Mouse (Mus musculus) heart, postnatal 25 days (tissue): ENCODE data around the gene D17H6S53E. TPM values are rescaled to one million over a fixed set of nuclear protein-coding genes. Genes with fewer than 3 reads are reported as not detected.

ENCODE experiments used
- DNase-seq: peaks from one replicate; pipeline ENCODE4 v3.0.0; 2022; ENCODE audit warnings: low spot score
- intact Hi-C: fragments of 180-260 bp; cut with DNase I; formaldehyde crosslinking; loops from one replicate; pipeline ENCODE4 v1.15.1; 2025
- total RNA-seq, 2 experiments: library from RNA; stranded (reverse); gene quantifications; 2 replicates each; pipeline ENCODE4 v1.2.3; 2021

D17H6S53E gene
- total RNA-seq, 2 experiments from 2014 or later, result 27.0 to 27.1 TPM

- DNase-seq, result no peak
- intact Hi-C loops, result no loop called here
Measured at GRCm38 (mm10) chr17:35173329-35173728, 47.2 kb downstream of the D17H6S53E start.

- no peak for DNase-seq
- intact Hi-C loops, result no loop called here
Measured at GRCm38 (mm10) chr17:35174201-35174977, 48.2 kb downstream of the D17H6S53E start.

GRCm38 (mm10) chr17:35175382-35175781 is 49.2 kb downstream of the D17H6S53E start:
- intact Hi-C loops, result no loop called here
- DNase-seq, result no peak

DNA sequence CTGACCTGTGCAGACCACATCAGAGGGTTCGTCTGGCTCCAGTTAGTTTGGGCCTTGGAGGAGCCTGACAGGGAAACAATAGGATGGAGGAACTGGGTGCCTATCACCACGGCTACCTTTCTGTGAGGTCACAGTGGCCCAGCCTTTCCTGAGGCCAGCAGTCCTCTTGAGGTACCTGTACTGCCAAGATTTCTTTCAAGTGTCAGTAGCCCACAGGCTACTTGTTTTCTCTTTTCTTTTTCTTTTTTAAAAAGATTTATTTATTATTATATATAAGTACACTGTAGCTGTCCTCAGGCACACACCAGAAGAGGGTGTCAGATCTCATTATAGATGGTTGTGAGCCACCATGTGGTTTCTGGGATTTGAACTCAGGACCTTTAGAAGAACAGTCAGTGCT is 49.8 kb downstream of the D17H6S53E start, which contains the start of gene Aif1:
Gene Aif1, minus strand, starts transcription at position 101 of the 400 bp plus-strand sequence.
- no peak for DNase-seq
- intact Hi-C loops, result no loop called here

Other genes starting within 250 kb of the D17H6S53E start
- 1 to 10 TPM; 6.4 to 7.4 TPM for gene Zbtb12, start 246.9 kb upstream of the D17H6S53E start, total RNA-seq
- gene Gm20547, start 244.3 kb upstream of the D17H6S53E start, total RNA-seq, result under 1 TPM in 1 of 2 experiments, not detected in 1; 0.08 TPM
- 1 to 10 TPM; 2.8 to 4.1 TPM for gene C2, start 228.1 kb upstream of the D17H6S53E start, total RNA-seq
- gene Ehmt2, start 227.9 kb upstream of the D17H6S53E start, total RNA-seq, result 10 to 100 TPM; 37.6 to 39.1 TPM
- not detected for gene Slc44a4, start 211.9 kb upstream of the D17H6S53E start, total RNA-seq
- gene Neu1, start 195.1 kb upstream of the D17H6S53E start, total RNA-seq, result 10 to 100 TPM; 12.7 to 14.1 TPM
- 1 to 10 TPM; 1.9 to 6.9 TPM for gene Hspa1b, start 167.1 kb upstream of the D17H6S53E start, total RNA-seq
- gene Gm20481, start 156.5 kb upstream of the D17H6S53E start, total RNA-seq, result not detected
- gene Hspa1a, start 154.2 kb upstream of the D17H6S53E start, total RNA-seq, result 1 to 10 TPM; 2.9 to 7.7 TPM
- gene Hspa1l, start 153.7 kb upstream of the D17H6S53E start, total RNA-seq, result 1 to 10 TPM; 6.9 to 8.1 TPM
- gene Lsm2, start 144.5 kb upstream of the D17H6S53E start, total RNA-seq, result 10 to 100 TPM; 19.0 to 19.1 TPM
- gene Vars, start 125.4 kb upstream of the D17H6S53E start, total RNA-seq, result 10 to 100 TPM; 25.7 to 26.9 TPM
- 1 to 10 TPM; 7.3 to 7.7 TPM for gene Vwa7, start 109.8 kb upstream of the D17H6S53E start, total RNA-seq
- gene Sapcd1, start 98.4 kb upstream of the D17H6S53E start, total RNA-seq, result not detected
- 1 to 10 TPM in 1 of 2 experiments, under 1 TPM in 1; 0.57 to 1.3 TPM for gene Msh5, start 79.6 kb upstream of the D17H6S53E start, total RNA-seq
- 10 to 100 TPM; 40.0 to 46.1 TPM for gene Clic1, start 76.4 kb upstream of the D17H6S53E start, total RNA-seq
- 10 to 100 TPM; 27.7 to 31.3 TPM for gene Ddah2, start 67.3 kb upstream of the D17H6S53E start, total RNA-seq
- not detected for gene Ly6g6c, start 61.0 kb upstream of the D17H6S53E start, total RNA-seq
- under 1 TPM; 0.18 to 0.87 TPM for gene Mpig6b, start 60.2 kb upstream of the D17H6S53E start, total RNA-seq
- not detected for gene Ly6g6e, start 49.5 kb upstream of the D17H6S53E start, total RNA-seq
- under 1 TPM; 0.53 to 0.78 TPM for gene Ly6g6d, start 48.3 kb upstream of the D17H6S53E start, total RNA-seq
- not detected for gene Ly6g6f, start 40.8 kb upstream of the D17H6S53E start, total RNA-seq
- 10 to 100 TPM; 47.9 to 57.5 TPM for gene Abhd16a, start 37.1 kb upstream of the D17H6S53E start, total RNA-seq
- gene Ly6g5c, start 18.1 kb upstream of the D17H6S53E start, total RNA-seq, result not detected
- under 1 TPM in 1 of 2 experiments, not detected in 1; 0.36 TPM for gene Ly6g5b, start 10.9 kb upstream of the D17H6S53E start, total RNA-seq
- gene Gpank1, start 4.9 kb upstream of the D17H6S53E start, total RNA-seq, result 1 to 10 TPM; 6.3 to 9.5 TPM
- gene Csnk2b, start 4.3 kb upstream of the D17H6S53E start, total RNA-seq, result 100 to 1,000 TPM; 155 to 167 TPM
- not detected for gene Apom, start 5.7 kb downstream of the D17H6S53E start, total RNA-seq
- gene Bag6, start 8.8 kb downstream of the D17H6S53E start, total RNA-seq, result 100 to 1,000 TPM; 222 to 232 TPM
- 100 to 1,000 TPM; 135 to 143 TPM for gene Prrc2a, start 38.5 kb downstream of the D17H6S53E start, total RNA-seq
- gene Aif1, start 49.7 kb downstream of the D17H6S53E start, total RNA-seq, result 1 to 10 TPM; 2.3 to 3.5 TPM
- 1 to 10 TPM; 2.7 to 5.3 TPM for gene Lst1, start 62.1 kb downstream of the D17H6S53E start, total RNA-seq
- gene Ltb, start 68.1 kb downstream of the D17H6S53E start, total RNA-seq, result 1 to 10 TPM; 1.4 to 1.8 TPM
- gene Tnf, start 75.6 kb downstream of the D17H6S53E start, total RNA-seq, result under 1 TPM; 0.56 to 0.60 TPM
- gene Lta, start 79.0 kb downstream of the D17H6S53E start, total RNA-seq, result not detected
- gene Gm16181, start 94.5 kb downstream of the D17H6S53E start, total RNA-seq, result under 1 TPM; 0.50 to 0.65 TPM
- gene Atp6v1g2, start 107.3 kb downstream of the D17H6S53E start, total RNA-seq, result 1 to 10 TPM; 2.5 to 2.8 TPM
- 1 to 10 TPM; 8.2 to 8.7 TPM for gene Nfkbil1, start 109.4 kb downstream of the D17H6S53E start, total RNA-seq
- 10 to 100 TPM; 89.2 to 99.4 TPM for gene Ddx39b, start 115.4 kb downstream of the D17H6S53E start, total RNA-seq
- 10 to 100 TPM; 84.3 to 89.6 TPM for gene H2-D1, start 136.4 kb downstream of the D17H6S53E start, total RNA-seq
- 1 to 10 TPM in 1 of 2 experiments, under 1 TPM in 1; 0.23 to 1.1 TPM for gene H2-Q1, start 194.0 kb downstream of the D17H6S53E start, total RNA-seq
- gene H2-Q2, start 215.9 kb downstream of the D17H6S53E start, total RNA-seq, result under 1 TPM; 0.95 to 0.99 TPM